Mouse (Mus musculus) cortical plate, adult 2 months (tissue): ENCODE measurements around the gene Rnd2.

Source experiments
- CTCF ChIP-seq: fragments of 200-500 bp; IDR thresholded peaks from 2 replicates; pipeline ENCODE4 v1.5.1; 2011; ENCODE audit warnings: mild to moderate bottlenecking, control low read depth, low read length; ENCODE audit not compliant: insufficient read depth; ENCODE audit errors: extremely low read depth
- POLR2A ChIP-seq: fragments of 200-500 bp; IDR thresholded peaks from 2 replicates; pipeline ENCODE4 v1.6.1; 2011; ENCODE audit warnings: mild to moderate bottlenecking, low read length, control low read depth; ENCODE audit not compliant: insufficient read depth; ENCODE audit errors: extremely low read depth

GRCm38 (mm10) chr11:101465869-101466551, 1.2 kb downstream of the Rnd2 start, which contains the start of gene Vat1:
- no peak for TF ChIP-seq CTCF
- TF ChIP-seq POLR2A, result peak; percentile 61; the same call in 1 of the 2 replicates
